Mouse (Mus musculus): ENCODE data around the gene Elmo3.

Gene Elmo3

DNA sequence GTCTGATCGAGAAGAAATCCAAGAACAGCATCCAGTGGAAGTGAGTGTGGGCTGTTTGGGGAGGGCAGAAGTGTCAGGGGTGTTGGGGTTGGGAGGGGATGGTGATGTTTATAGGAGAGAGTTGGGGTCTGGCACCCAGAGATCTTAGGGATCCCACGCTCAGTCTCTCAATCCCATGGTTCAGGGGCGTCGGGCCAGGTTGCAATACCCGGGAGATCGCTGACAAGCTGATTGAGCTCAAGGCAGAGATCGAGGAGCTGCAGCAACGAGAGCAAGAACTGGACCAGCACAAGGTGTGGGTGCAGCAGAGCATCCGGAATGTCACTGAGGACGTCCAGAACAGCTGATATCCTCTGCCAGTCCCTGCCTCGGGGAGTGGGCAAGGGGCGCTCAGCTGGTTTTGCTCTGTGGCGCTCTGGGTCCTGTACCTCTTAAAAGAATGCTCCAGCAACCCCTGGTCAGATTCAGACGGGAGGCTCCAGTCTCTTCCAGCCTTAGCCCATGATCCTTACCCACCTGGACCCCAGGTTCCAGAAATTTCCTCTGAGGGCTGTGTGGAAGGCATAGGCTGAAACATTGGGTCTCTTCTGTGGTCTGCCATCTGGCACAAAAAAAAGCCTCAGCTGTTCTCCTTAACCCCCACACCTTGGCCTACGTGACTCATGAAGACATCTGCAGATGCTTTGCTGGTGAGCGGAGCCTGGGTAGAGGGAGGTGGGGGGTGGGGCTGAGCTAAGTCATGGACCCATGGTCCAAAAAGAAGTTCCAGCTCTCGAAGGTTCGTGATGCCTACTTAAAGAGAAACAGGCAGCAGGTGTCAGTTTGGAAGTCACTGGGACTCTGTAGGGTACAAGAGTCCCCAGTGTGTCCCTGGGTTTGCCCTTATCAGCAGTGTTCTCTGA, 6.8 kb upstream of the Elmo3 start:
- no peak for DNase-seq (ENCODE audit: low spot score in 2 of 2)

DNA sequence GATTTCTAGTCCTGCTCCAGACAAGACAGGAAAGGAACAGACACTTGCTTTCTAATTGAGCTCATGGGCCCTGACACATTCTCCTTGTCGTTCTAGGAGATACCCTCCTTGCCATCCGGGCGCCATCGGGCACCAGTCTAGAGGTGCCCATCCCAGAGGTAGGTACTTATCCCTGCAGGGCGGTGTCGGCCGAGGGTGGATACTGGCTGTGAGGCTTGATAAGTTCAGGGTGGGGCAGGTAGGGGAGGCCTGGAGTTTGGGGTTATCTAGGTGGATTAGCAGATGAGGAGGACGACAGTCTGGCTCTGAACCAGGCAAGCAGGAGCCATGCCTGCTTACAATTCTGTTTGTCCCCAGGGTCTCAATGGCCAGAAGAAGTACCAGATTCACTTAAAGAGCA, 5.4 kb upstream of the Elmo3 start:
- no peak for DNase-seq (ENCODE audit: low spot score in 2 of 2)

DNA sequence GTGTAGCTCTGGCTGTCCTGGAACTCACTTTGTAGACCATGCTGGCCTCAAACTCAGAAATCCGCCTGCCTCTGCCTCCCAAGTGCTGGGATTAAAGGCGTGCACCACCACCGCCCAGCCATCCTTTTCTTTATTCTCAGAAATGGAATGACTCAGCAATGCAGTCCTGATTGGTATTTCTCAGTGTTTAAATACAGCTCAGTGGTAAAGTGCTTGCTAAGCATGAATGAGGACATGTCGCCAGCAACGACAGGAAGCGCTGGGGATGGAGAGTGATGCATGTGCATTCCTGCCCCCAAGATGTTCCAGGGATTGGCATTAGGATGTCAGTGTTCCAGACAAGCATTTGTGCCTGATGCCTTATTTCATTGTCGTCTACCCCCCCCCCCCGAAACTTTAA, 2.0 kb upstream of the Elmo3 start:
- DNase-seq (ENCODE audit: low spot score in 2 of 2), result no peak

DNA sequence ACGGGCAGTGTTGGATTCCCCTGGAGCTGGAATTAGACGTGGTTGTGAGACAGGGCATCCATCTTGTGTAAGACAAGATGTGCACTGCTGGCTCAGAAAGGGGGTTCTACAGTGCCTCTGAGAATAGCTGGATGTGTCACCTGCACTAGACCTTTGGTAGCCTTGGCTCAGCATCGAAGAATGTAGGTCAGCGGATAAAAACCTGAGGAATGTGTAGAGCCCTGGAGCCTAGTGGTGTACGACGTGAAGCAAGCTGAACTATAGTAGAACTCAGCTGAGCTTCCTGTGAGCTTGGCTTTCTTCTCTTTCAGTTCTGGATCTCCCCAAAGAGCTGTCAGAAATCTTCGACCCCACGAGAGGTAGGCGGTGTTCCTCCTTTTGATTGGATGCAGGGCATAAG, 1.5 kb upstream of the Elmo3 start:
- DNase-seq (ENCODE audit: low spot score in 2 of 2), result no peak

DNA sequence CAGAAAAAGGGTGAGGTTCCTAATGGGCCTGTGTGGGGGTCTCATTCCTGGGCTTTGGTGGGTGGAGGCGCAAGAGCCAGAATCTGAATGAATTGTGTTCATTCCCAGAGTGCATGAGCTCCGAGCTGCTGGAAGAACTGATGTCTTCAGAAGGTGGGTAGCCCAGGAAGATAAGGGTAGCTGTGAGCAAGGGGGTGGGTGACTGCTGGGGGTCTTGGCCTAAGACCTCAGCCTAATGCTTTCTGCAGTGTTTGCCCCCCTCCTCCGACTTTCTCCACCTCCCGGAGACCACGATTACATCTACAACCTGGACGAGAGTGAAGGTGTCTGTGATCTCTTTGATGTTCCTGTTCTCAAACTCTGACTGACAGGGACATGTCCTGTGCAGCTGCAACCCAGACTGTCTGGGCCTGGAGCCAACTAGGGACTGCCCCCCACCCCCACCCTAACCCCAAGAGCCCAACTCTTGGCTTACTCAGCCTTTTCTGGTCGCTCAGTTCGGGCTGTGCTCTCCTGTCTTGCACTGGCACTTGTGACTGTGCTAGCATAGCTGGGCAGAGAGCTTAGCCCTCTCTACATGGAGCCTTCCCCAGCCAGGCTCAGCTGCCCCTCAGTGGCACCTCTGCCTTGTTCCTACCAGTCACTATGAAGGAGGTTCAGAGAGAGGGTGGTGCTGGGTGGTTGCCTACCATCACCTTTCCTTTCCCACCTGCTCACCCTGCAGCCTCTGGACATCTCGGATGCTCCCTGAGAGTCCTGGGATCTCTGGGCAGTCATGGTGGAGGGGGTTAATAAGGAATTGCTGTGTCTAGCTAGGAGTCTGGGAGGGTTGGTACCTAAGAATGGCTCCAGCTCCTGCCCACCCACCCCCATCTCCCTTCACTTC, 833 bp upstream of the Elmo3 start:
- DNase-seq (ENCODE audit: low spot score in 2 of 2), result no peak

DNA sequence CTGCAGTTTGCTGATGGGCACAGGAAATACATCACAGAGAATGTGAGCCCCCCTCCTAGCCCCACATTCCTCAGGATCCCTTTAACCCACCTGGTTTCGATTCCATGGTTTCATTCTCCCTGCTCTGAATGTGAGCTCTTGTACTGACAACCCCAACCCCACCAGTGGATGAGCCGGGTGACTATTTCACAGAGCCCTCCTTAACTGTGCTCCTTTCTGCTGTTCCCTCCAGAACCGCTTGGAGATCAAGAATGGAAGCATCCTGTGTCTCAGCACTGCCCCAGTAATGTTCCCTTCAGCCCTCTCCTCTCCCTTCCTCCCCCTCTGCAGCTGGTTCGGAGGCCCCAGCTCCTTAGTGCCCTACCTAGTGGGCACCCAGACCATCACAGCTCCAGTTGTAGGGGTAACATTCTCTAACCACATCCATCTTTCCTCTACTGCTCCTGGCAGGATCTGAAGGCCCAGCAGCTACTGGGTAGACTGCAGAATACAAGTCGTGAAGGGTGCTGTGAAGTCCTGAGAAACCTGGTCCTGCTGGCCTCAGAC, 818 bp downstream of the Elmo3 start:
- no peak for DNase-seq (ENCODE audit: low spot score in 2 of 2)

DNA sequence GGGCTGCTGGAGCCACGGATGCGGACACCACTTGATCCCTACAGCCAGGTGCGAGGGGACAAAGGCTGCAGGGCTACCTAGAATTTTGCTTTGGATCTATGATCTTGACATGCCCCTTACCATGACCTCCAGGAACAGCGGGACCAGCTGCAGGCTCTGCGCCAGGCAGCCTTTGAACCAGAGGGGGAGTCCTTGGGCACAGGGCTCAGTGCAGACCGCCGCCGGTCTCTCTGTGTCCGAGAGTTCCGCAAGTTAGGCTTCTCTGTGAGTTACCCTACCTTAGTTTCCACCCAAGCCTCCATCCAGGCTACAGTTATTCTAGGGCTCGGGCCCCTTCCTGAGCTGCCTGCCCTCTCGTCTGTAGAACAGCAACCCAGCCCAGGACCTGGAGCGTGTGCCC, 2.3 kb downstream of the Elmo3 start:
- DNase-seq (ENCODE audit: low spot score in 2 of 2), result no peak

DNA sequence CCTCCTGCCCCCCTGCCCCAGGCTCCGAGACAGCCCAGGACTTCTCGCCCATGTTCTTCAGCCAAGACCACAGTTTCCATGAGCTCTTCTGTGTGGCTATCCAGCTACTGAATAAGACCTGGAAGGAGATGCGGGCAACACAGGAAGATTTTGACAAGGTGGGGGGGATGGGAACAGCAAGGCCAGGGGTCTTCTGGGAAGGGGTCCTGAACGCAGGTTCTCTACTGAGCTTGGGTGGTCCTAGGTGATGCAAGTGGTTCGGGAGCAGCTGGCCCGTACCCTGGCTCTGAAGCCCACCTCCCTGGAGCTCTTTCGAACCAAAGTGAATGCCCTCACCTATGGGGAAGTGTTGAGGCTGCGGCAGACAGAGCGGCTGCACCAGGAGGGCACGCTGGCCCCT, 3.0 kb downstream of the Elmo3 start:
- no peak for DNase-seq (ENCODE audit: low spot score in 2 of 2)

DNA sequence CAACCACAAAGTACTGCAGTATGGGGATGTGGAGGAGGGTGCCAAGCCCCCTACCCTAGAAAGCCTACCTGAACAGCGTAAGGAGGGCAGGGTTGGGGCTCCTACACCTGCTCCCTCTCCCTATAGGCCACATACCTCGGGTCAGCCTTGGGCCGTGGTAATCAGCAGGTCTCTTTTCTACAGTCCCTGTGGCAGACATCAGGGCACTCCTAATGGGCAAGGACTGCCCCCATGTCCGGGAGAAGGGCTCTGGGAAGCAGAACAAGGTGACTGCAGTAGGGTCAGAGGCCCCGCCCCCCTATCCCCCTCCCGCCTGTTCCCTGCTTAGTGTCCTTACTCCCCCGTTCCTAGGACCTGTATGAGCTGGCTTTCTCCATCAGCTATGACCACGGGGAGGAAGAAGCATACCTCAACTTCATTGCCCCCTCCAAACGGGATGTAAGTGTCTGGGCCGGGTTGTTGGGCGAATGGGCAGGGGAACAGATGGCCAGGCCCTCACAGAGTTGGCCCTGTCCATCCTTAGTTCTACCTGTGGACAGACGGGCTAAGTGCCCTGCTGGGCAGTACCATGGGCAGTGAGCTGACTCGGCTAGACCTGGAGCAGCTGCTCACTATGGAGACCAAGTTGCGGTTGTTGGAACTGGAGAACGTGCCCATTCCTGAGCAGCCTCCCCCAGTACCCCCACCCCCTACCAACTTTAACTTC, 3.9 kb downstream of the Elmo3 start:
- no peak for DNase-seq (ENCODE audit: low spot score in 2 of 2)

DNA sequence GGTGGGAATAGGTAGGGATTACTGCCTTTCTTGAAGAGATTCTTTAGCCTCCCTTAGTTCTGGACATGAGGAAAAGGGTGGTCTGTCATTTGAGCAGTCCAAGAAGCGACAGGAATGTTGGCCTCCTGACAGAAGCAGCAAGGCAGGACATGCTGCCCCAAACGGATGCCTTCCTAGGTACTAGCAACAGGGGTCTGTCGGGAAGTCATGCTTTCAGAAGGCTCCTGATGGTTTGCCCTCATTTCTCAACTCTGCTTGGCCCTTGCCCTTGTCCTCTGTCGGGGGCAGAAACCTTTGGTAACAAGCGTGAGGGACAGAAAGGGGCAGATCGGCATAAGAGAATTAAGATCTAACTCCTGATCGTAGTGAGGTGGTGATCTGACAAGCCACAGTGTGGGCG, 4.7 kb downstream of the Elmo3 start:
- DNase-seq (ENCODE audit: low spot score in 2 of 2), result no peak

DNA sequence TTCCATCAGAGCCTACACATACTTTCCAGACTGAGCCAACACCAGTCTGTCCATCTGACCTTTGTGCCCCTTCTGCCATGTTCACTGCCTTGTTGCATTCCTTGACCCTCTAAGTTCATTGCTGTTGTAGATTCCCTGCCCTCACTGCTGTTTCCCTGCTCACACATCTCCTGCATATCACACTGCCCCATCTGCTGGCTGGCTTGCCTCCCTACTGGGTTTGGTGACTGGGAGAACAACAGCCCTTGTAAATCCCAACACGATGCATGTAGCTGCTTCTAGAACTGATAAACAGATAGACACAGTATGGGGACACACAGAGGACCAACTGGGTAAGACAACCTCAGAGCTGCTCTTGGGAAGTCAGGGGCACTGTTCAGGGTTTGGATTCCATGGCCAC, 6.3 kb downstream of the Elmo3 start:
- DNase-seq (ENCODE audit: low spot score in 2 of 2), result no peak

DNA sequence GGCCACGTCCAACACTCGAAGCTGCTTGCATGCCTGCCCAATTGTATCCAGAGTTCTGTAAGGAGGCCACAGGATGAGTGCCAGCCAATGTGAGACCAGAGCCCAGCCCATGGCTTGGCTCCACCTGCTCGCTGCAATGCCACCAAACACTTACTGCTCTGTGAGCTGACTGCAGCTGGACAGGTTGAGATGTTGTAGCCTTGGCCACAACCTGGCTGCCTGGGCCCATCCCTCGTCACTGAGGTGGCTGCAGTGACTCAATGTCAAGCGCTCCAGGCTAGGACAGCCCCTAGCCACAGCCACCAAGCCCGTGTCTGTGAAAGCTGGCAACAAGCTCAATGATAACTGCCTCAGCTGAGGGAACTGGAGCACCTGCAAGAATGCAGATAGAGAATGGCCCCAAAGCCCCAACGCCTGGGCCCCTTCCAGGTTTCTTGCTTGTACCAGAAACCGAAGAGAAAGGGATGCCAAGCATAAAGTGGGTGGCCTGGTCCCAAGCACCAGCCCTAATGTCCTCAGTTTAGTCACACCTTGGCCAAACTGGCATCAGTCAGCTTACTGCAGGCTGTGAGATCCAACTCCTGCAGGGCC, 7.6 kb downstream of the Elmo3 start:
- no peak for DNase-seq (ENCODE audit: low spot score in 2 of 2)

DNA sequence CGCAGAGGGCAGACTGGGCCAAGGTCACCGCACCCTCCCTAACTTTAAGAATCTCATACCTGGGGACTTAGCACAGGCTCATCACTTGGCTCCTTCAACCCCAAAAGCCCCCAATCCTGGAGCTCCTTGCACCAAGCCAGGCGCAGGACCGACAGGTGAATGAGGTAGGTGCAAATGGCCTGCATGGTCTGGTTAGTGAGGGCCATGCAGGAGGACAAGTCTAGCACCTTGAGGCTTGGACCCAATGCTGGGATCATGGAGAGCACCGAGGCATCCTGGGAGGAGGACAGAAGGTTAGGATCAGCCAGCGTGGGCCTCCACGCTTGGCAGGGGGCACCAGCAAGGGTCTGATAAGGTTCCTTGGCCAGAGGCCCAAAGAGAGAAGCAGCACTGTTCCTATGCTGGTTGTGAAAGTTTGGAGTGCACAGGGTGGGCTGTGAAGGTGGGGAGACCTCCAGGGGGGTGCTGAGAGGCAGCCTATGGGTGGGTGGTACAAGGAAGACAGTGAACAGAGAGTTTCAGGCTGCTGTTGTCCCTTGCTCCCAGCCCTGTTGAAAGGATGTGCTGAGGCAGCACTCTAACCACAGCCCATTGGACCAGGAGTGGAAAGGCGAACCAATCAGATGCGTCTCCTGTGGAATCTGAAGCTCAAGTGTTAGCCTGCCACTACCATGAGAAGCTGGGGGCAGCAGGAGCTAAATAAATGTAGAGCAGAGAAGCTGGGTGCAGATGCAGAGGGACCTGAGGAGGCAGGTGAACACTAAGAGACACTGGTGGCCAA, 8.4 kb downstream of the Elmo3 start:
- DNase-seq (ENCODE audit: low spot score in 2 of 2), result no peak

DNA sequence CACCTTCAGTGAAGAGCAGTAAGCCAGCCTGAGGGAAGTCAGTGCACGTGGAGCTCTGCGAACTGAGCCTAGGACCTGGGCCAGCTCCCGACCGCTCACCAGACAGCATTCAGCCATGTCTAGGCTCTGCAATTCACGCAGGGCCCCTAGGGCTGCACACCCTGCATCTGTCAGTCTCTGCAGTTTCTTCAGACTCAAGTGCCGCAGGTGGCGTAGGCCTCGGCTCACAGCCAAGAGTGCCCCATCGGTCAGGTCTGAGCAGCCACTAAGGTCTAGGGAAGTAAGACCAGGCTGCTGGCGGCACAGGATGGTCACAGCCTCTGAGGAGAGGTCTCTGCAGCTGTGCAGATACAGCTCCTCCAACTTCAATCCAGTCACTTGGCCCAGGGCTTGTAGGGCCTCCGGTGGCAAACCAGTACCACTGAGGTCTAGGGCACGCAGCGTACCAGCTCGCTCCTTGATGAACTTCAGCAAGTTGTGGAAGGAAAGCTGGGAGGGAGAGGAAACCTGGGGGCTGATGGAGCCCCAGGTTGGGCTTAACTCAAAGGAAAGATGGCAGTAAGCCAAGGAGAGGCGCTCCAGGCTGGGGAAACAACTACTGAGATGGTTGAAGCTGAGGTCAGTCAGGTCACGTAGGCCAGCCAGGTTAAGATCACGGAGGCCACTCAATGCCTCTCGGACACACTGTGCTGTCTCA, 9.8 kb downstream of the Elmo3 start:
- no peak for DNase-seq (ENCODE audit: low spot score in 2 of 2)

DNA sequence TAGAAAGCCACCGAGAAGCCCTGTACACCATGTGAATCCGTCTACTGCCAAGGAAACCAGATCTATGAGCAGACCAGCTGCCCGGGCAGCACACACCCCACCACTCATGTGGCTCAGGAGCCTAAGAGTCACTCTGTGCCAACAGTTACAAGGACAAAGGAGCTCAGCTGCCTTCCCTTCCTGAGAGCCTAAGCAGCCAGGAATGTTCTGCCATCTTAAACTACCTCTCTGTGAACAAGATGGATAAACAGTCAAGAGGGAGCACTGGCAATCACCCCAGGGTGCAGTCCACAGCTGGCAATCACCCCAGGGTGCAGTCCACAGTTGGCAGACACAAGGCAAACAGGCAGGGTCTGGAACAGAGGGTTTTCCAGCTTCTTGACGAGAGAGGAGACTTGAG, 12.5 kb downstream of the Elmo3 start:
- no peak for DNase-seq (ENCODE audit: low spot score in 2 of 2)

DNA sequence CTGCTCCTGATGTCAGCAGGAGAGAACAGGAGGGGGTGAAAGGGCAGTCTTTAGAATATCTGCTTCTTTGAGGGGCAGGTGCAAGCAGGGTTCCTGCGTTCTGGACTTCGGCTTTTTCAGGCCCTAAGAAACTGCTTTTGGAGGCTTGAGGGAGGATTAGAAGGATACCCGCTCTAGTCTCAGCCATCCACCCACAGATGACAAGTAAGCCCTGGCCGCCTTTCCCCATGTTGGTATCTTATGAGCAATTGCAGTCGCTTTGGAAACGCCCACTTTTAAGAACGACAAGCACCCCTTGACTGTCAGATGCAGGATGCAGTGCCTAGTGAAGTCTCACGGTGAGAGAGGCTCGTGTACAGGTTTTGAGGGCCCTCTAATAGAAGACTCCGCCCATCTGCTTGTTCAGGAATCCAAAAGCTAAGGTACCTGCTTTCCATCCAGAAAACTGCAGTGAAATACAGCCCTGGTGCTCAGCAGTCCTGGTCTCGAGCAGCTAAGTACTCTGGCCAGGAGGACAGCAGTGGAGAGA, 13.3 kb downstream of the Elmo3 start:
- DNase-seq (ENCODE audit: low spot score in 2 of 2), result no peak

DNA sequence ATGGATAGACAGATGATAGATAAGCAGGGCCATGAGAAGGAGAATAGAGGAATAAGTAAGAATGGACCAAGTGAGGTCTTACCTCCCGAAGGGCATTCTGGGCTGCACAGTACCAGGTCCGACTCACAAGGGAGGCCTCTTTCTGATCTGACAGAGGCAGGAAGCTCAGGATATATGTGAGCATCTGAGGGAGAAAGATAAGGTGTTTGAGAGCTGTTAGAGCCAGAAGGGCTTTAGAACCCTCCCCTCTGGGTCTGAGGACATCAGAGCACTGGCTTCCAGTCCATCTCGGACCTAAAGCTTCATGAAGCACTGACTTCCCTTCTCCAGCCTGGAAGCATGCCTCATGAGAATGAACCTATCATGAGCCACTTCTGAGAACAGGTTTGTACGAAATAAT, 17.8 kb downstream of the Elmo3 start:
- no peak for DNase-seq (ENCODE audit: low spot score in 2 of 2)

DNA sequence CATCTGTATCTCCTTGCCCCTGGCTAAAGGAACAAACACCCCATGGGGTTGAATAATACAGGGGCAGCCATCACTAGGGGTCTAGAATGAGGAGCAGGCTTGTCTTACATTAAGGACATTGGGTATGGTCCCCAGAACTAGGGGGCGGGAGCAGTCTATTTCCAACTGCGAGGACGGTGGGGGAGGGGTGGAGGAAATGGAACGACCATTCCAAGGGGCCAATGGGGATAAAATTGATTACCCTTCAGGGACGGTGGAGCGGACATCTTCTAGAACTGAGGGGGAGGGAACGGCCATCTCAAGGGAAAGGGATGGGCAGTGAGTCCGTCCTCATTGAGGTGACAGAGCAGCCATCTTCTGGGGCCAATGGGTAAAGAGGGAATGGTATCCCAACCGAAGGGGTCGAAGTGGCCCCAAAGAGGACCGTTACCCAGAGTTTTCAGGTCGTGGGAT, 20.3 kb downstream of the Elmo3 start:
- no peak for DNase-seq (ENCODE audit: low spot score in 2 of 2)

DNA sequence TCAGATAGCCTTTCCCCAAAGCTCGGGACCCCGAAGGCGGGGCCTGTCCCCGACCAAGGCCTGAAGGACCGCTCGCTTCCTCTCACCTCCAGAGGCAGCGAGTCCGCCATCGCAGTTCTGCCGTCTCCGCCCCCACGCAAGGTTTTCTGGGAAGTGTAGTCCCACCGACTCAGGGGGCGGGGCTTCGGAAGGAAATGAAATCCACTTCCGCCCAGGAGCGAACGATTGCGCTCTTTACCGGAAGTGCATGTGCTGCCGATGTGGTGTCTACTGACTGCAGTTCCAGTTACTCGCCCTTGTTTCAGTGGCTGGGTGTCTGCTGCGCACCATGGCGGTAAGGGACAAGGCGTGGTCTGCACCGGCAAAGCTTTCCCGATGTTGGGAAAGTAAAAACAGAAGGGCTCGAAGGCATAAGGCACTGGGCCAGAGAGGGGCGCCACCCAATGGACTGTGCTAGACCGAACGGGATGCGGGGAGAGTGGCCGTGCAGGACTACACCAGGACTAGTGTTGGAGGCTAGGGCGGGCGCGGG, 20.8 kb downstream of the Elmo3 start, which contains the start of the genes Lrrc29 and Tmem208:
Gene Lrrc29 (minus strand): TSS at position 138 of the 532 bp plus-strand sequence.
Gene Tmem208 (plus strand): TSS at position 214 of the 532 bp plus-strand sequence.
- peak; percentile 96 to 98 for DNase-seq (ENCODE audit: low spot score in 2 of 2)
